Mouse (Mus musculus) neural tube, embryonic 15.5 days (tissue): ENCODE measurements around the gene Tspan11. TPM values are rescaled to one million over a fixed set of nuclear protein-coding genes. Genes with fewer than 3 reads are reported as not detected.

Source experiments
- ATAC-seq: fragments of 200-750 bp; cut with Nextera tagmentation; 2 replicates; pipeline ENCODE4 v1.8.0; 2017; ENCODE audit warnings: mild to moderate bottlenecking, moderate TSS enrichment, moderate library complexity; ENCODE audit not compliant: low FRiP score
- H3K27ac ChIP-seq: fragments of 300-500 bp; sonication (generic); replicated peaks from 2 replicates; pipeline ENCODE4 v1.5.1; 2015; ENCODE audit warnings: mild to moderate bottlenecking, inconsistent platforms
- H3K27me3 ChIP-seq: fragments of 300-500 bp; sonication (generic); replicated peaks from 2 replicates; pipeline ENCODE4 v1.6.1; 2015; ENCODE audit warnings: inconsistent platforms
- H3K36me3 ChIP-seq: fragments of 300-500 bp; sonication (generic); 2 replicates; pipeline ENCODE4 v1.6.1; 2015; ENCODE audit warnings: inconsistent platforms
- H3K4me1 ChIP-seq: fragments of 300-500 bp; sonication (generic); 2 replicates; pipeline ENCODE4 v1.6.1; 2015; ENCODE audit warnings: inconsistent platforms
- H3K4me2 ChIP-seq: fragments of 300-500 bp; sonication (generic); 2 replicates; pipeline ENCODE4 v1.6.1; 2015; ENCODE audit warnings: inconsistent platforms, mild to moderate bottlenecking, moderate library complexity
- H3K4me3 ChIP-seq: fragments of 300-500 bp; sonication (generic); replicated peaks from 2 replicates; pipeline ENCODE4 v1.5.1; 2015; ENCODE audit warnings: mild to moderate bottlenecking, inconsistent platforms
- H3K9ac ChIP-seq: fragments of 300-500 bp; sonication (generic); replicated peaks from 2 replicates; pipeline ENCODE4 v1.6.1; 2015; ENCODE audit warnings: mild to moderate bottlenecking, inconsistent platforms
- H3K9me3 ChIP-seq: fragments of 300-500 bp; sonication (generic); replicated peaks from 2 replicates; pipeline ENCODE4 v1.6.1; 2016; ENCODE audit warnings: inconsistent platforms
- WGBS: fragments of 180-500 bp; shearing (Covaris S2); methylation state at CpG from one replicate; pipeline ENCODE4 v1.1.7; 2015; ENCODE audit warnings: mixed read lengths; 5-methylcytosine and 5-hydroxymethylcytosine counted together
- polyA plus RNA-seq: library from polyadenylated mRNA; unstranded; fragments of >200 nt; fragmentation: Nextera tagmentation; extraction: Ambion mirVana; gene quantifications from 2 replicates; pipeline ENCODE4 v1.2.1, GENCODE M21; 2015

Tspan11 gene
- 3.7 and 4.5 TPM in 2 replicates for polyA plus RNA-seq

DNA sequence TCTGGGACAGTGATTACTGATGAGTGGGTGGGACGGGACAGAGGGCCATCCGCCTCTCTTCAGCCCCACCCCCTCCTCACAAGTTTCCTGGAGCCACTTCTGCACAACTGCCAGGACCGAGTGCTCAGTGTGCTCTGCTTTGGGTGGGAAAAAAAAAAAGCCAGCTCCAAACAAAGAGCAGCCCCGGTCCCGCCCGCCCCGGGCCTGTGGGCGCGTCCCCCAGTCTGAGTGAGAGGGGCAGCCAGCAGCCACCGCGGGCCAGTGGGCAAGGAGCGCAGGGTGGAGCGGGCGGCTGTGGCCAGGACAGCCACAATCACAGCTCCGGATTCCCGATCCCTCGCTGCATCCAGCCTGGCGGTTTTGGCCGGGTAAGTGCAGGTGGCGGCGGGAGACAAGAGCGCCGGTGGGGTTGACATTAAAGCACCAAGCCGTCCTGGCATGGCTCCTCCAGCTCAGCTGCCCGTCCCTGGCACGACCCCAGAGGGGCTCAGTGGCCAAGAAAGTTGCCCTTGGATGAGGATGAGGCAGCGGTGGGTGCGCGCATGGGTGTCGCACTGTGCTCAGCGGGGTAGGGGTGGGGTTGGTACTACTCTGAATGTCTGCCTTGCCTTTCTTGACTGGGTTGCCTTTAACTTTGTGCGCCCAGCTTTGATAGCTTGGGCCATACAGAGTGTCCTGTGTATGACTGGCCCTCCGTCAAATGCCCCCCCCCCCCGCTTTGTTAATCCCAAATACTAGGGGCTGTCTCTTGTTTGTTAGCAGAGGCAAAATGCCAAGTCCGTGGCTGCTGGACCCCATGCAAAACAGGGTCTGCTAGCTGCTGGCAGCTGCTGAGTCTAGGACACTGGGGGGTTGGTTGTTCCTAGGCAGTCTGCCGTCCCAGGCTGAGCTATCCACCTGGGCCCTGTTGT is at the start of gene Tspan11:
Gene Tspan11 (plus strand): TSS at position 79 of the 911 bp plus-strand sequence.
- peaks cover 27% of the 10 kb centered on the region for H3K4me1 ChIP-seq

DNA sequence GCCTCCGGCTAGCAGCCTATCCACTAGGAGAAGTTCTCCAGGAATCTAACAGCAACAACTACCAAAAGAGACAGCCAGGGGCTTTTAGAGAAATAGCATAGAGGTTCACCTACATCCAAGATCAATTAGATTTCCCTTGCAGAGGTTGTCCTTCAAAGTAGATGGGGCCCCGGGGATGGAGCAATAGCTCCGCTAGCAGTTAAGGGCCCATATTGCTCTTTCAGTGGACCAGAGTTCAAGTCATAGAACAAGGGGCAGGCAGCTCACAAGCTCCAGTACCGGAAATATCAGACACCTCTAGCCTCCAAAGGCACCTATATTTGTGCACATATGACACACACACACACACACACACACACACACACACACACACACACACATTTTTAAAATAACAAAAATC is 49.5 kb upstream of the Tspan11 start:
- Histone ChIP-seq H3K4me3 (no peak overlapping the region), H3K4me1 (no peaks in the 10 kb centered on the region), H3K4me2 (no peak overlapping the region), H3K9me3 (no peaks in the 10 kb centered on the region), H3K36me3 (no peaks in the 10 kb centered on the region), H3K27me3 (no peaks in the 10 kb centered on the region), H3K27ac (no peak overlapping the region), H3K9ac (no peak overlapping the region)
- 96% methylated on average over 4 of the region's 4 CpGs for WGBS
- ATAC-seq: no peak

More for the DNA sequence above, at the start of gene Tspan11:
- Histone ChIP-seq H3K36me3 (no peaks in the 10 kb centered on the region), H3K4me2 (peak within 1 kb of the TSS; percentile 89), H3K27me3 (no peaks in the 10 kb centered on the region), H3K4me3 (peak within 1 kb of the TSS; percentile 49), H3K9ac (peak within 1 kb of the TSS; percentile 69), H3K27ac (peak within 1 kb of the TSS; percentile 72), H3K9me3 (no peaks in the 10 kb centered on the region)
- ATAC-seq: peak; percentile 78
- 1% methylated on average over 36 of the region's 36 CpGs for WGBS

DNA sequence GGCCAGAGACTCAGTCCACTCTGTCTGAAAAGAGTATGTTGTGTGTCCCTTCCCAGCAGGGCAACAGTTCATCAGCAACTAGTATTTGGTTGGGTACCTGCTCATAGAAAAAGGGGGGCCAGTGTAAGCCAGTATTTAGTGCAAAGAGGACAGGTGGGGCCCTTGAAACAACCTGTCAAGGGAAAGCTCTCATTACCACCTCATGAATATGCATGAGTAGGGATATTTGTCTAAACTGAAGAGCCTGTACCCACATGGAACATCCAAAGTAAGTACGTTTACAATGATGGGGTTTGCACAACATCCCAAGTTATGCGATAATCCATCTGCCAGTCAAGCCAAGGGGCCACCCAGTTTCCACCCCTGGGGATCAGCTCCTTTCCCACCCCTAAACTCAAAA is 47.9 kb upstream of the Tspan11 start:
- ATAC-seq: no peak
- H3K36me3 ChIP-seq: no peaks in the 10 kb centered on the region
- H3K27me3 ChIP-seq: no peaks in the 10 kb centered on the region
- H3K27ac ChIP-seq: no peak overlapping the region
- H3K9ac ChIP-seq: no peak overlapping the region
- H3K4me2 ChIP-seq: no peak overlapping the region
- no peaks in the 10 kb centered on the region for H3K9me3 ChIP-seq
- no peaks in the 10 kb centered on the region for H3K4me1 ChIP-seq
- WGBS: 71% methylated on average over 2 of the region's 2 CpGs
- H3K4me3 ChIP-seq: no peak overlapping the region

DNA sequence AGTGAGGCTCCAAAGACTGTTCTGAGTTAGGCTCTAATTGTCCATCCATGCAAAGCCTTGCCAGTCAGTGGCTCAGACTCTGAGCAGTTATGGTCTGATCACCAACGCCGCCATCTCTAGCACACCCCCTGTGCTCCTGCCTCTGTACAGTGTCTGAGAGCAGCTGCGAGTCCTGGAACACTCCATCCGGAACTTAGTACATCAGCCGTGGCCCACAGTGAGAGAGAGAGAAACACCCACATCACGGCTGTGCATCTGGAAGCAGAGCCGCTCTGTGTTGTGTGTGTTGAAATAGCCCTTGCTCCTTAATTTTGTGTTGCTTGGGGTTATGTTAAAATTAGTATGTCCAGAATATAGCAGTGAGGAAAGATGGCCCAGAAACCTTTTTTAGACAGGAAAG is 47.2 kb upstream of the Tspan11 start:
- WGBS: 69% methylated on average over 7 of the region's 7 CpGs
- no peak overlapping the region for H3K4me3 ChIP-seq
- H3K9ac ChIP-seq: no peak overlapping the region
- no peaks in the 10 kb centered on the region for H3K27me3 ChIP-seq
- no peak overlapping the region for H3K27ac ChIP-seq
- no peaks in the 10 kb centered on the region for H3K36me3 ChIP-seq
- H3K4me1 ChIP-seq: no peaks in the 10 kb centered on the region
- H3K9me3 ChIP-seq: no peaks in the 10 kb centered on the region
- no peak for ATAC-seq
- H3K4me2 ChIP-seq: no peak overlapping the region

DNA sequence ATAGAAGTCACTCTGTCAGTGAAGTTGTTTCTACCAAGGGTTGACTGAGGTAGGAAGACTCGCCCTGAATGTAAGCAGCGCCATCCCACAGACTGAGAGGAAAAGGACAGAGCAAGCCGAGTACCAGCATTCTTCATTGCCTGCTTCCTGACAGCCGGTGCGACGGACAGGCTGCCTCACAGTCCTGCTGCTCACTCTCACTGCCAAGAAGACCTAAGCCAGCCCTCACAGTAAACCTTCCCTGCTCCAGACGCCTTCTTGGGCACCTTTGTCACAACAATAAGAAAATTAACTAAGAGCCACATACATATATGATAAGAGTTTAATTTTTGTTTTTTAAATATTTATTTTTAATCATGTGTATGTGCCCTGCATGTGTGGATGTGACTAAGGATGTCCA is 46.1 kb upstream of the Tspan11 start:
- Histone ChIP-seq H3K9ac (no peak overlapping the region), H3K4me2 (no peak overlapping the region), H3K36me3 (no peaks in the 10 kb centered on the region), H3K27ac (no peak overlapping the region), H3K4me3 (no peak overlapping the region), H3K9me3 (no peaks in the 10 kb centered on the region), H3K27me3 (no peaks in the 10 kb centered on the region), H3K4me1 (no peaks in the 10 kb centered on the region)
- no peak for ATAC-seq
- WGBS: 75% methylated on average over 7 of the region's 7 CpGs

DNA sequence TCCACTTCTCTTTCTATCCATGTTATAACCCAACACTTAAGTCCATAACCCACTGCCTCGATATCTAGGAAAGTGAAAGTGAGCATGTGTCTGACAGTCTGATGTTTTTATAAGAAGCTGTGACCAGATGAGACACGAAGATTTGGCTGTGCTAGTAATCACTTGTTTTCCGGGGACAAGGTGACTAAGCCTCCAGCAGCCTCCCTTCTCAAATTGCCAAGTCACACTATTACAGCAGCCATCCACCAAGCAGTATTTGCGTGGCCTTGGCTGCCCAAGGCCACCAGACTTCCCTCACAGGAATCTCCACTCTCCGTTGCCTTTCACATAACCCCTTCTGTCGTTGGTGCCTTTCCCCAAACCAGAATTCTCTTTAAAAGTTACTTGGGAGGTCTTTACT is 40.9 kb upstream of the Tspan11 start:
- H3K9ac ChIP-seq: no peak overlapping the region
- 88% methylated on average over 6 of the region's 6 CpGs for WGBS
- ATAC-seq: no peak
- no peak overlapping the region for H3K4me2 ChIP-seq
- no peaks in the 10 kb centered on the region for H3K36me3 ChIP-seq
- no peaks in the 10 kb centered on the region for H3K9me3 ChIP-seq
- no peak overlapping the region for H3K27ac ChIP-seq
- H3K4me3 ChIP-seq: no peak overlapping the region
- H3K4me1 ChIP-seq: no peaks in the 10 kb centered on the region
- no peaks in the 10 kb centered on the region for H3K27me3 ChIP-seq

DNA sequence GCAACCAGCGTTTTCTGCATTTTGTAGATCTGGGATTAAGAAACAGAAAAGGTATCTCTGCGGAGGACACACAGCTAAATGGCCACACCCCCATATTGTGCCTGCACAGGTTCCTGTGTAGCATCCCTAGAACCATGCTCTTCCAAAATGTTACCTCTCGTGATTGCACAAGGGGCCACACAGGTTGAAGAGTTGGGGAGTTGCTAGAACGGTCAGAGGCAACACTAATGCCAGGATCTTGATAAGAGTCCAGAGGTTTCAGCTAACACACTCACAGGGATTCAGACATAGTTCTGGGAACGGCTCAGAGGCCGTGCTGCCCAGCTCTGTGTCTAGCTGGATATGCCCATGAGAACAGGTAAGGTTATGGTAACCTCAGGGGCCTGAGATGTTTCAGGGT is 37.9 kb upstream of the Tspan11 start:
- Histone ChIP-seq H3K4me2 (no peak overlapping the region), H3K27me3 (no peaks in the 10 kb centered on the region), H3K36me3 (no peaks in the 10 kb centered on the region), H3K9ac (no peak overlapping the region), H3K9me3 (no peaks in the 10 kb centered on the region), H3K27ac (no peak overlapping the region), H3K4me3 (no peak overlapping the region), H3K4me1 (peaks cover 12% of the 10 kb centered on the region)
- 90% methylated on average over 6 of the region's 6 CpGs for WGBS
- no peak for ATAC-seq

DNA sequence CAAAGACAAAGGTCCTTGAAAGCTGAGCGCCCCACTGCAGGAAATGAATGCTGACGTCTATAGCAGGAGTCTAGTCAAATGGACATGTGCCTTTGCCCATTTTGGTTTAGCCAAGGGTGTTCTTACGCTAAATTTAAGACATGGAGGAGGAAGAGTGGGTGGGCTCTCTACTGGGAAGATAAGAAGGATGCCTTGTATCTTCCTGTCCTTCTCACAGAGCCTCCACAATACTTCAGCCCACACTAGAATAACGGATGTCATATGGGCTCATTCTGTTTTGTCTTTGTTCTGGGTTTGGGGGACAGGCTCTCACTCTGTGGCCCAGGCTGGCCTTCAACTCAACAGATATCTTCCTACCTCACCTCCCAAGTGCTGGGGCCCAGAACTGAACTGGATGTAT is 35.8 kb upstream of the Tspan11 start:
- peaks cover 25% of the 10 kb centered on the region for H3K4me1 ChIP-seq
- no peak overlapping the region for H3K9ac ChIP-seq
- no peak overlapping the region for H3K4me3 ChIP-seq
- no peaks in the 10 kb centered on the region for H3K27me3 ChIP-seq
- ATAC-seq: no peak
- no peak overlapping the region for H3K4me2 ChIP-seq
- no peaks in the 10 kb centered on the region for H3K36me3 ChIP-seq
- WGBS: 91% methylated on average over 4 of the region's 4 CpGs
- H3K27ac ChIP-seq: no peak overlapping the region
- no peaks in the 10 kb centered on the region for H3K9me3 ChIP-seq

DNA sequence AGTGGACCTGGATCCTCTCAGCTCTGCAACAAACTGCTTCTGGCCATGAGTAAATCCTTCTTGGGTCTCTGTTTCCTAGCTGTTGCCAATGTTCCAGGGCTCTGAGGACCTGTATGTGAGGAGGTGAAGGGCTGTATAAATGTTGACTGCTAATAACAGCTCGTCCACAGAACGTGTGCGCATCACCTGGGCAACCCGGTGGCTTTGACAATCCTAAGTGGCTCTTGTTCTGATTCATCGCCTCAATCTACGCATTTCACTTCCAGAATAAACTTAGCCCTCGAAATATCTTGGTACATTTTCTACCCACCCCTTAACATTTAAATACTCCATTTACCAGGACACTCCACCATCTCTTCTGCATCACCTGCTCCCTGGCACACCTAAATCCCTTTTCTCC is 34.1 kb upstream of the Tspan11 start:
- H3K4me1 ChIP-seq: peaks cover 25% of the 10 kb centered on the region
- H3K9ac ChIP-seq: no peak overlapping the region
- no peak overlapping the region for H3K27ac ChIP-seq
- no peak overlapping the region for H3K4me3 ChIP-seq
- WGBS: 91% methylated on average over 7 of the region's 7 CpGs
- no peak for ATAC-seq
- H3K36me3 ChIP-seq: no peaks in the 10 kb centered on the region
- no peaks in the 10 kb centered on the region for H3K9me3 ChIP-seq
- no peaks in the 10 kb centered on the region for H3K27me3 ChIP-seq
- H3K4me2 ChIP-seq: no peak overlapping the region

DNA sequence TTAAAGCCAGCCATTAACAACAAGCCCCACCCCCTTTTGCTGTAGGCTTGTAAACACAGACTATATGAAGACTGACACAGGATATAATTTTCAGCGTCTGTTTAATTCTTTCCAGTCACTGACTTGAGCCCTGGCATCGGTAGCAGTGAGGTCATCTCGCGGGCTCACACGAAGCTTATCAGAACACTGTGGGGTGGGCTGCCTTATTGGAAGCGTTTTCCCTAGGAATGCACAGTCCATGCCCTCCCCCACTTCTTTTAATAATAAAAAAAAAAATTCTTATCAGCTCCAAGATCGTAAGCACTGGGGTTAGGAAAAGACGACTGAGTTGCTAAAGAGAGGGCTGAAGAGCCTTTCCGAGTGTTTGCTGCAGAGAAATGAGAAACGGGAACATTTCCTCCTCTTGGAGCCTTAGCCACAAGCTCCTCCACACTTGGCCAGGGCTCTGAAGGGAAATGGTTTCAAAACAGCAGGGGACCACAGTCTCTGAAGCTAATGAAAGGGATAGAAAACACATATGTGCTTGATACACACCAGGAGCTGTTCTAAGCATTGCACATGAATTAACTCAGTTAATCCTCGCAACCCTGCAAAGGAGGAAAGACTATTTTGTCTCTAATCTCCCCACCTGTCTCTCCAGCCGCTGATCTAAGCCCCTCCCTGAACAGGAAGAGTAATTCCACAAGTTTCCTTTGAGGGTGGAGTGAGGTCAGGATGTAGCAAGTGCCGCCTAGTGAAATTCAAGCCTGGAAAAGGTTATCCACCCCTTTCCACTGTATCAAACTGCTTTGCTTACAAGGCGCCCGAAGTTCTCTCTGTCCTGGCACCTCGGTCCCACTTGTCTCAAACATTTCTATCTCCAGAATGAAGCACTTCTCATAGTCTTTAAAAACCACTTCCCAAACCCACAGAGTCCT is 33.4 kb upstream of the Tspan11 start:
- WGBS: 51% methylated on average over 16 of the region's 16 CpGs
- H3K27ac ChIP-seq: 0 out of 2 replicates have a peak overlapping the region, but pooled peaks have one; percentile 18
- H3K4me1 ChIP-seq: peaks cover 25% of the 10 kb centered on the region
- H3K36me3 ChIP-seq: no peaks in the 10 kb centered on the region
- H3K9ac ChIP-seq: no peak overlapping the region
- no peak overlapping the region for H3K4me3 ChIP-seq
- ATAC-seq: no peak; the same call in 1 of the 2 replicates
- no peaks in the 10 kb centered on the region for H3K9me3 ChIP-seq
- peak overlapping the region; percentile 26 for H3K4me2 ChIP-seq
- no peaks in the 10 kb centered on the region for H3K27me3 ChIP-seq

DNA sequence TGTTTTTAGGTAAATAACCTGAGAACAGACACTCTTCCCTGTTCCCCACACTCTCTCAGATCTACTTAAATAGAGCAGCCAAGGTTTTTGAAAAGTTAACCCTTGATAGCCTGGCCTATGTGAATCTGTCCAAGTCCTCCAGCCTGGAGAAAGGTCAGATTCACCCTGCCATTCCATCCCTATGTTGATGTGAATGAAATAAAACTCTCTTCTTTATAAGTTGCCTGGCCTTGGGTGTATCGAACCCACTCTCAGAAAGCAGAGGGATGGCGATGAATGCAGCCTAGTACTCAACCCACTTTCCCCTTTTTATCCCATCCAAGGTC is 32.7 kb upstream of the Tspan11 start:
- Histone ChIP-seq H3K9ac (no peak overlapping the region), H3K27me3 (no peaks in the 10 kb centered on the region), H3K4me3 (no peak overlapping the region), H3K27ac (no peak overlapping the region), H3K36me3 (no peaks in the 10 kb centered on the region), H3K9me3 (no peaks in the 10 kb centered on the region), H3K4me1 (peaks cover 25% of the 10 kb centered on the region), H3K4me2 (no peak overlapping the region)
- WGBS: 100% methylated on average over 2 of the region's 2 CpGs
- ATAC-seq: no peak
